Mouse (Mus musculus): ENCODE measurements at regions not wholly inside any gene's neighbourhood (a gene's known extent, or its start where the extent isn't known, plus 50 kb on each side); places are given as distances from the start of the nearest gene placed in this dataset.

- TF ChIP-seq POLR2A (IDR thresholded peaks at IDR 0.05; ENCODE audit: borderline replicate concordance, insufficient read depth, low read length) (no peak), CTCF (IDR thresholded peaks at IDR 0.05; ENCODE audit: borderline replicate concordance, insufficient read depth, low read depth, low read length) (no peak)
Measured at GRCm38 (mm10) chr10:122230746-122231145, 133.6 kb upstream of the Rxylt1 start.
